Mouse (Mus musculus) layer of hippocampus, adult 9-10 months (tissue): ENCODE measurements at regions not wholly inside any gene's neighbourhood (a gene's known extent, or its start where the extent isn't known, plus 50 kb on each side); places are given as distances from the start of the nearest gene placed in this dataset.
"Not testable (repeated sequence)": the region's sequence is repeated elsewhere in the genome, so short reads cannot be mapped to it uniquely, and the experiment has no call there.

Source experiments
- DNase-seq: peaks from one replicate; pipeline ENCODE4 v3.0.0; 2022; ENCODE audit warnings: low spot score

- no peak for DNase-seq
These were observed 85.1 kb upstream of the Atp1b1 start for GRCm38 (mm10) chr1:164543045-164543803.

- DNase-seq: no peak
These were observed 83.6 kb upstream of the Atp1b1 start for GRCm38 (mm10) chr1:164541711-164542110.

- DNase-seq: no peak
These were observed 80.3 kb upstream of the Atp1b1 start for GRCm38 (mm10) chr1:164538304-164539043.

- no peak for DNase-seq
These were observed 79.3 kb upstream of the Atp1b1 start for GRCm38 (mm10) chr1:164537324-164537948.

GRCm38 (mm10) chr1:164532196-164532595 is 74.0 kb upstream of the Atp1b1 start:
- no peak for DNase-seq

- no peak for DNase-seq
These were observed 73.6 kb upstream of the Atp1b1 start for GRCm38 (mm10) chr1:164531741-164532140.

- no peak for DNase-seq
These were observed 68.6 kb upstream of the Atp1b1 start for GRCm38 (mm10) chr1:164526748-164527147.

- no peak for DNase-seq
These were observed 64.4 kb upstream of the Atp1b1 start for GRCm38 (mm10) chr1:164522377-164523150.

GRCm38 (mm10) chr1:164521371-164522130 is 63.4 kb upstream of the Atp1b1 start:
- DNase-seq: no peak

- DNase-seq: no peak
These were observed 60.7 kb upstream of the Atp1b1 start for GRCm38 (mm10) chr1:164518866-164519265.

- DNase-seq: no peak
These were observed 60.2 kb upstream of the Atp1b1 start for GRCm38 (mm10) chr1:164518308-164518707.

- DNase-seq: not testable (repeated sequence)
These were observed 59.2 kb upstream of the Atp1b1 start for GRCm38 (mm10) chr1:164517362-164517761.

GRCm38 (mm10) chr1:164511628-164512385 is 53.7 kb upstream of the Atp1b1 start:
- DNase-seq: no peak

- no peak for DNase-seq
These were observed 51.1 kb upstream of the Atp1b1 start for GRCm38 (mm10) chr1:164509226-164509625.

- DNase-seq: no peak
These were observed 50.4 kb upstream of the Atp1b1 start for GRCm38 (mm10) chr1:164508556-164508955.

- no peak for DNase-seq
These were observed 50.0 kb upstream of the Atp1b1 start for GRCm38 (mm10) chr1:164508106-164508505.
